Comparison of ENCODE assay signal across 8 mouse cellular contexts in the genomic region with DNA sequence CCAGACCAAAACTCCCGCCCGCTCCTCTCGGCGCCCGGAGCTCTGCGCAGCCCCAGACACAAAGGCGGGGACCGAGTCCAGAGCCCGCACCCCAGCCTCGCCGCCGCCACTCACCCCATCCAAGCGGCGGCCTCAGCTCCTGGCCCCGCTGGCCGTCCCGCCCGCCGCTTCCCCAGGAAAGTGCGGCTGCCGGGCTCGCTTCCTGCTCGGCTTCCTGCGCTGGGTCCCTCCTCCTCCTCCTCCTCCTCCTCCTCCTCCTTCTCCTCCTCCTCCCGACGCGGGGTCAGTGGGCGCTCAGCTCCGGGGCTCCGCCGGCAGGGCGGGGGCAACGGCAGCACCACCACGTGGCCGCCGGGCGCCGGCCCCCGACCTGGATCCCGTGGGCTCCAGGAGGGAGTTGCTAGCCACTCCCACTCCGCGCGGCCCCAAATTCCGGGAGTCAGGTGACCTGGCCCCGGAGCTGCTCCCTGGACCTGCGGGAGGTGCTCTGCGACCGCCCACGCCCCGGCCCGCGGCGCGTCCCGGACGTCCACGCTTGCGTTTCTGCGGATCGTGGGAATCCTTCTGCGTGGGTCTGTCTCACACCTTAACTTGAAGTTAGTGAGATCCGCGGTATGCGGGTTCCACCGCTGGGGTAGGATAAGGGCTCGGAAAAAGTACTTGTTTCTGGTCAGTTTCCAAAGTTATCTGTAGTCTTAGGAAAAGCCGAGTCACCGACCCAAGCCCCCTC. TPM values are rescaled to one million over a fixed set of nuclear protein-coding genes. Genes with fewer than 3 reads are reported as not detected.
A peak's percentile ranks its signal among the peaks of the same experiment; 100 is the strongest.
DNase-seq lines count a peak whose midpoint lies in the region; ATAC-seq lines count a peak whose summit lies in the region.

A gene (minus strand): TSS at position 216 of the 730 bp plus-strand sequence.

- H3K27me3 ChIP-seq in hindbrain, embryonic 13.5 days, result peaks cover 6% of the 10 kb centered on the region; the same call in 1 of the 2 replicates

- peak; percentile 41 to 45 for DNase-seq in cerebellum, postnatal 14 days
- DNase-seq in frontal cortex, postnatal 36 days (ENCODE audit: low spot score in 2 of 2), result peak; percentile 30 to 41
- DNase-seq in left cerebral cortex, adult 8-10 months (ENCODE audit: low spot score in 2 of 2), result peak; percentile 19 to 27
- DNase-seq in right cerebral cortex, postnatal 14 days, result peak; percentile 40
- DNase-seq in T-cell, adult 2 months (ENCODE audit: low spot score), result no peak

- H3K4me1 ChIP-seq in hindbrain, embryonic 13.5 days (replicated peaks), result peaks cover 34% of the 10 kb centered on the region

- peak within 1 kb of the TSS; percentile 76 for H3K27ac ChIP-seq in hindbrain, embryonic 13.5 days
- H3K27ac ChIP-seq in macrophage, result no peak within 1 kb of the TSS

- no peaks in the 10 kb centered on the region for H3K36me3 ChIP-seq in hindbrain, embryonic 13.5 days
- no peaks in the 10 kb centered on the region for H3K36me3 ChIP-seq in macrophage (ENCODE audit: inconsistent target)

- H3K79me2 ChIP-seq in macrophage (ENCODE audit: inconsistent target), result peaks cover 42% of the 10 kb centered on the region; the same call in 1 of the 2 replicates

- peak within 1 kb of the TSS; percentile 72 for H3K4me3 ChIP-seq in hindbrain, embryonic 13.5 days
- peak within 1 kb of the TSS; percentile 65 for H3K4me3 ChIP-seq in macrophage (ENCODE audit: inconsistent target)

- peak within 1 kb of the TSS; percentile 97 for H3K4me2 ChIP-seq in hindbrain, embryonic 13.5 days

- peak within 1 kb of the TSS; percentile 88 for H3K9ac ChIP-seq in hindbrain, embryonic 13.5 days

- peak; percentile 58 for ATAC-seq in activated CD4-positive, CD25-positive, alpha-beta regulatory T cell, adult 4 months
- peak; percentile 77 for ATAC-seq in hindbrain, embryonic 13.5 days (ENCODE audit: low FRiP score)

- under 1% methylated on average over 60 of the region's 68 CpGs for WGBS in hindbrain, embryonic 13.5 days
- WGBS in macrophage (ENCODE audit: missing documents), result under 1% methylated on average over 45 of the region's 68 CpGs

- H3K9me3 ChIP-seq in hindbrain, embryonic 13.5 days, result no peaks in the 10 kb centered on the region

RNA-seq across cellular contexts. Expression of the gene that starts here (rescaled TPM):
- 1 to 10 TPM in 1 of 2 experiments, under 1 TPM in 1; 0.99 to 1.5 TPM for polyA plus RNA-seq in activated CD4-positive, CD25-positive, alpha-beta regulatory T cell, adult 4 months (2017; shearing (Covaris generic))
- polyA plus RNA-seq in hindbrain, embryonic 13.5 days (2015; fragmentation: Nextera tagmentation; extraction: Ambion mirVana), result 19.1 and 26.4 TPM in 2 replicates
- total RNA-seq in left cerebral cortex, adult 8-10 months (2022), result 10 to 100 TPM; 11.4 to 14.1 (median 13.0) TPM
- total RNA-seq in macrophage (2018; cell fraction: chromatin; rRNA removed), result 10 to 100 TPM in 24 of 26 experiments, 1 to 10 TPM in 2; 8.3 to 70.6 (median 36.7) TPM
- 10 to 100 TPM in 13 of 26 experiments, 1 to 10 TPM in 13; 2.6 to 14.7 (median 8.2) TPM for total RNA-seq in macrophage (2018; cell fraction: cytosol; rRNA removed)
- total RNA-seq in macrophage (2018; cell fraction: nucleus; rRNA removed), result 10 to 100 TPM in 16 of 26 experiments, 1 to 10 TPM in 10; 4.2 to 46.2 (median 16.6) TPM
- 4.9 to 12.5 TPM (median 12.5 TPM) in 3 replicates for polyA plus RNA-seq in macrophage (2018)
